Mouse (Mus musculus) CH12.LX (cell line): ENCODE measurements at regions not wholly inside any gene's neighbourhood (a gene's known extent, or its start where the extent isn't known, plus 50 kb on each side); places are given as distances from the start of the nearest gene placed in this dataset.

Experiments
- DNase-seq: peaks from one replicate; pipeline ENCODE4 v3.0.0-alpha.2; 2013; ENCODE audit errors: extremely low read depth
- H3K27ac ChIP-seq: 2 replicates; pipeline ENCODE4 v1.5.1; 2012; ENCODE audit warnings: low read depth, mild to moderate bottlenecking, control low read depth, moderate library complexity; ENCODE audit not compliant: insufficient read depth
- H3K27me3 ChIP-seq: replicated peaks from 2 replicates; pipeline ENCODE3; 2012; ENCODE audit warnings: inconsistent platforms
- H3K36me3 ChIP-seq, 2 experiments: replicated peaks in 1 of 2; 2 replicates each; pipeline versions ENCODE3 to v1.6.1; 2012; ENCODE audit warnings: inconsistent platforms in 1 of 2, low read length in 1 of 2, mild to moderate bottlenecking in 1 of 2, mixed read lengths in 1 of 2, moderate library complexity in 1 of 2; ENCODE audit not compliant: control insufficient read depth in 1 of 2, insufficient read depth in 1 of 2
- H3K4me1 ChIP-seq, 2 experiments: 2 replicates each; pipeline ENCODE4 v1.6.1; 2012; ENCODE audit warnings: inconsistent platforms in 1 of 2, moderate library complexity in 1 of 2; ENCODE audit not compliant: insufficient read depth in 2 of 2, control insufficient read depth in 1 of 2
- H3K4me2 ChIP-seq: 2 replicates; pipeline ENCODE4 v1.6.1; 2012; ENCODE audit warnings: low read depth, mild to moderate bottlenecking, control low read depth; ENCODE audit not compliant: poor library complexity, insufficient read depth, severe bottlenecking
- H3K4me3 ChIP-seq, 3 experiments: fragments of 150-350 bp in 1 of 3; sonication (generic) in 1 of 3; replicated peaks in 1 of 3; 2 replicates each; pipeline versions ENCODE3 to v1.5.1; 2011 to 2012; ENCODE audit warnings: low read depth in 2 of 3, low read length in 2 of 3, mild to moderate bottlenecking in 2 of 3, moderate library complexity in 2 of 3, control low read depth in 1 of 3, improper control_type of control experiment in 1 of 3, inconsistent platforms in 1 of 3, mixed read lengths in 1 of 3; ENCODE audit not compliant: poor library complexity in 1 of 3
- H3K79me2 ChIP-seq: replicated peaks from 2 replicates; pipeline ENCODE4 v1.6.1; 2012; ENCODE audit warnings: mild to moderate bottlenecking, moderate library complexity; ENCODE audit not compliant: control insufficient read depth, poor library complexity, insufficient read depth, severe bottlenecking; ENCODE audit errors: extremely low read depth
- H3K9ac ChIP-seq: 2 replicates; pipeline ENCODE4 v1.6.1; 2012; ENCODE audit warnings: low read depth, mild to moderate bottlenecking, control low read depth, moderate library complexity; ENCODE audit not compliant: insufficient read depth
- H3K9me3 ChIP-seq: replicated peaks from 2 replicates; pipeline ENCODE3; 2012; ENCODE audit warnings: low read length, inconsistent platforms, mixed read lengths
- CTCF ChIP-seq, 2 experiments: IDR thresholded peaks in 1 of 2; conservative IDR thresholded peaks in 1 of 2; 2 replicates each; pipeline ENCODE4 v1.5.1; 2011 to 2012; ENCODE audit warnings: low read depth in 2 of 2, low read length in 2 of 2, improper control_type of control experiment in 1 of 2, inconsistent platforms in 1 of 2, mild to moderate bottlenecking in 1 of 2, moderate library complexity in 1 of 2
- EP300 ChIP-seq: IDR thresholded peaks from 2 replicates; pipeline ENCODE4 v1.6.1; 2011; ENCODE audit warnings: low read length, improper control_type of control experiment
- ETS1 ChIP-seq: conservative IDR thresholded peaks from 2 replicates; pipeline ENCODE4 v1.6.1; 2012; ENCODE audit warnings: low read depth, mild to moderate bottlenecking, inconsistent platforms, low read length, improper control_type of control experiment, moderate library complexity
- HCFC1 ChIP-seq: IDR thresholded peaks from 2 replicates; pipeline ENCODE4 v1.6.1; 2012; ENCODE audit warnings: low read depth, mild to moderate bottlenecking, inconsistent platforms, low read length, improper control_type of control experiment
- JUN ChIP-seq: IDR thresholded peaks from 2 replicates; pipeline ENCODE4 v1.6.1; 2011; ENCODE audit warnings: low read depth, mild to moderate bottlenecking, low read length, improper control_type of control experiment, moderate library complexity; ENCODE audit not compliant: insufficient read depth
- KAT2A ChIP-seq: IDR thresholded peaks from 2 replicates; pipeline ENCODE4 v1.6.1; 2012; ENCODE audit warnings: low read length, improper control_type of control experiment, inconsistent platforms; ENCODE audit not compliant: insufficient replicate concordance
- MAFK ChIP-seq: IDR thresholded peaks from 2 replicates; pipeline ENCODE4 v1.6.1; 2011; ENCODE audit warnings: low read length, improper control_type of control experiment; ENCODE audit not compliant: insufficient replicate concordance
- MAX ChIP-seq: IDR thresholded peaks from 2 replicates; pipeline ENCODE4 v1.6.1; 2011; ENCODE audit warnings: low read length, improper control_type of control experiment
- MAZ ChIP-seq: IDR thresholded peaks from 2 replicates; pipeline ENCODE4 v1.6.1; 2012; ENCODE audit warnings: low read depth, mild to moderate bottlenecking, inconsistent platforms, low read length, improper control_type of control experiment, moderate library complexity
- MYC ChIP-seq: IDR thresholded peaks from 2 replicates; pipeline ENCODE4 v1.6.1; 2011; ENCODE audit warnings: low read depth, mild to moderate bottlenecking, improper control_type of control experiment, low read length
- NELFE ChIP-seq: IDR thresholded peaks from 2 replicates; pipeline ENCODE4 v1.6.1; 2011; ENCODE audit warnings: low read depth, low read length, improper control_type of control experiment
- PAX5 ChIP-seq: IDR thresholded peaks from 2 replicates; pipeline ENCODE4 v1.6.1; 2012; ENCODE audit warnings: low read length, inconsistent platforms, mixed read lengths
- POLR2A ChIP-seq: IDR thresholded peaks from 2 replicates; pipeline ENCODE4 v1.6.1; 2011; ENCODE audit warnings: low read depth, mild to moderate bottlenecking, improper control_type of control experiment, low read length
- POLR2AphosphoS2 ChIP-seq: IDR thresholded peaks from 2 replicates; pipeline ENCODE4 v1.6.1; 2011; ENCODE audit warnings: low read depth, low read length, improper control_type of control experiment
- SMC3 ChIP-seq: IDR thresholded peaks from 2 replicates; pipeline ENCODE4 v1.6.1; 2011; ENCODE audit warnings: low read depth, low read length, improper control_type of control experiment
- TBP ChIP-seq: conservative IDR thresholded peaks from 2 replicates; pipeline ENCODE4 v1.6.1; 2011; ENCODE audit warnings: low read depth, low read length, improper control_type of control experiment
- USF1 ChIP-seq: IDR thresholded peaks from 2 replicates; pipeline ENCODE4 v1.6.1; 2014; ENCODE audit warnings: low read depth, mild to moderate bottlenecking, inconsistent platforms, low read length, improper control_type of control experiment
- ZC3H11A ChIP-seq: IDR thresholded peaks from 2 replicates; pipeline ENCODE4 v1.6.1; 2012; ENCODE audit warnings: low read depth, mild to moderate bottlenecking, inconsistent platforms, low read length, improper control_type of control experiment
- ZNF384 ChIP-seq: IDR thresholded peaks from 2 replicates; pipeline ENCODE4 v1.6.1; 2012; ENCODE audit warnings: low read depth, low read length, improper control_type of control experiment, inconsistent platforms
- dilution Hi-C: fragments of 300-500 bp; cut with MboI; formaldehyde crosslinking; loops from 2 replicates; pipeline ENCODE4 v1.14.3; 2020; ENCODE audit warnings: low sequenced_read_pairs; ENCODE audit not compliant: extremely low pct_unique_long_range_greater_than_20kb, extremely low pct_ligation_motif_present
- in situ Hi-C: fragments of 300-500 bp; cut with MboI; formaldehyde crosslinking; loops from 3 replicates; pipeline ENCODE4 v1.14.3; 2019; ENCODE audit warnings: low sequenced_read_pairs, low pct_ligation_motif_present, low pct_unique_long_range_greater_than_20kb, mixed read lengths

- H3K27ac ChIP-seq, result no peak overlapping the region
- in situ Hi-C loops, result loop anchor here (25.0 kb wide), 1 partner anchor 331 kb away; the partner anchor contains the start of gene Begain
These were observed 58.8 kb upstream of the Dlk1 start for GRCm38 (mm10) chr12:109393795-109394194.

GRCm38 (mm10) chr12:109394396-109394795 lies 58.2 kb upstream of the Dlk1 start:
- TF ChIP-seq JUN (no peak), NELFE (no peak), MYC (no peak), ZC3H11A (no peak), KAT2A (no peak), EP300 (no peak), POLR2AphosphoS2 (no peak), TBP (no peak), SMC3 (no peak), USF1 (no peak), HCFC1 (no peak), POLR2A (no peak), MAX (no peak), ETS1 (no peak), MAZ (no peak), ZNF384 (no peak), PAX5 (no peak)
- TF ChIP-seq, all 38 proteins: peak for 0

More at GRCm38 (mm10) chr12:109393795-109394194, 58.8 kb upstream of the Dlk1 start:
- DNase-seq, result peak; percentile 3
- no peak overlapping the region for H3K4me3 ChIP-seq
- H3K4me2 ChIP-seq, result no peak overlapping the region
- H3K36me3 ChIP-seq, result no peaks in the 10 kb centered on the region
- no peaks in the 10 kb centered on the region for H3K4me1 ChIP-seq
- H3K27me3 ChIP-seq, result no peaks in the 10 kb centered on the region
- TF ChIP-seq POLR2AphosphoS2 (no peak), SMC3 (peak; percentile 31), CTCF (conservative IDR thresholded peaks at IDR 0.05 in 1 of 2, IDR thresholded peaks at IDR 0.05 in 1 of 2; ENCODE audit: low read depth in 2 of 2, low read length in 2 of 2) (peak in 1 of 2 experiments; percentile 44; a peak in 2 of 4 replicates), MAFK (no peak), HCFC1 (no peak), ETS1 (no peak)
- H3K9me3 ChIP-seq, result peaks cover 94% of the 10 kb centered on the region
- no peak overlapping the region for H3K9ac ChIP-seq
- H3K79me2 ChIP-seq, result no peaks in the 10 kb centered on the region
- dilution Hi-C loops, result no loop called here

More at GRCm38 (mm10) chr12:109394396-109394795, 58.2 kb upstream of the Dlk1 start:
- Histone ChIP-seq H3K4me2 (no peak overlapping the region), H3K9ac (no peak overlapping the region), H3K27me3 (no peaks in the 10 kb centered on the region), H3K4me1 (no peaks in the 10 kb centered on the region), H3K4me3 (no peak overlapping the region), H3K79me2 (no peaks in the 10 kb centered on the region), H3K36me3 (no peaks in the 10 kb centered on the region), H3K9me3 (peaks cover 93% of the 10 kb centered on the region), H3K27ac (no peak overlapping the region)
- dilution Hi-C loops (no loop called here), in situ Hi-C loops (loop anchor here (25.0 kb wide), 1 partner anchor 332 kb away; the partner anchor contains the start of gene Begain)
- DNase-seq, result no peak
